Mouse (Mus musculus) E14TG2a.4 (cell line): Measurements from ENCODE around the gene Tmem121.

ENCODE experiments used
- CTCF ChIP-seq: conservative IDR thresholded peaks from 2 replicates; pipeline ENCODE4 v1.5.1; 2014; ENCODE audit warnings: low read length
- POU5F1 ChIP-seq: IDR thresholded peaks from 2 replicates; pipeline ENCODE4 v1.6.1; 2014; ENCODE audit warnings: low read length, borderline replicate concordance

DNA sequence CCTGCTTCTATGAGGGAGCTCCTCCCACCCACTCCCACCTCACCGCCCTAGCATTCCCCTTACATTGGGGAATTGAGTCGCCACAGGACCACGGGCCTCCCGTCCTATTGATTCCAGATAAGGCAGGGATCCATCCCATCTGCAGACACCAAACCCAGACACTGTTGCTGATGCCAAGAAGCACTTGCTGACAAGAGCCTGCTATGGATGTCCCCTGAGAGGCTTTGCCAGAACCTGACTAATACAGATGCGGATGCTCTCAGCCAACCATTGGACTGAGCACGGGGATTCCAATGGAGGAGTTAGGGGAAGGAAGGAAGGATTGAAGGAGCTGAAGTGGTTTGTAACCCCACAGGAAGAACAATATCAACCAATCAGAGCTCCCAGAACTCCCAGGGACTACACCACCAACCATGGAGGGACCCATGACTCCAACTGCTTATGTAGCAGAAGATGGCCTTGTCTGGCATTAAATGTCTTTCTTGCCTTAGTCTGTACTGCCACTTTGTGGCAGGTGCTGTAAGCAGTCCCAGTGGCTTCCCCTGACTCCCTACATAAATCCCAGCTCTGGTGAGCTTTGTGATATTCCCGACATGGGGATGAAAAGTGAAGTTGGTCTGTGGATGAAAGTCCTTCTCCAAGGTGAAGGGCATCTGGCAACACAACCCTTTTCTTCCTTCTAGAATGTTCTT is 19.7 kb downstream of the Tmem121 start:
- TF ChIP-seq CTCF (no peak), POU5F1 (no peak)
